Mouse (Mus musculus): Measurements from ENCODE around the gene Fam120b. TPM values are rescaled to one million over a fixed set of nuclear protein-coding genes. Genes with fewer than 3 reads are reported as not detected.

Fam120b gene
- total and polyA plus RNA-seq, 3 experiments, result 9.8 to 10.5 TPM; not detected in 1

DNA sequence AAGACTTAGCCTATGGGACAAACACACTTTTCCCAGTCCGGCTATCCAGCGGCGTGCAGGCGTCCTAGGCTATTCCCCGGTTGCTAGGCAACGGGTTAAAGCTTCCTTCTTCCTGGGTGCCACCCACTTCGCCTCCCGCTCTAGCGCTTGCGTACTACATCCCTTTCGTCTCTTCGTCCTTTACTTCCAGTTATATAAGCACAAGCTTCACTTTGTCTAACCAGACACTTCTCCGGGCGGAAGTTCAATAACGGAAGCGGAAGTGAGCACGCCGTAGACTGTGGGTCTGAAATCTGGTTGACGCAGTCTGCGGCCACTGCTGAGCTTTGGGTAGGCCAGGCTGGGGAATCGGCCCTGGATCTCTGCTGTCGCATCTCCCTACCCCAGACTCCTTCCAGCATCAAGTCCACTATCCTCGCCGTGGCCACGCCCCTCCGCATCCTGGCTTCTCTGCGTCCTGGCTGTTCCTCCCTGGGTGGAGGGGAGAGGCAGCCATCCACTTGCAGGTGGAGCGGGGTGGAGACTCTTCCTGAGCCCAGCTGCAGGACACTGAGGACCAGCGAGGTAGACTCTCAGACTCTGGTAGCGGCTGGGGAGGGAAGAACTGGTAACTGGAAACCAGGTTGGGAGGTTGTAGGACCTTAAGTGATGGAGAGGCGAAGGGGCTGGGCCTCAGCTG, at the start of gene Fam120b (continued):
- no peak for TF ChIP-seq MAFK (IDR thresholded peaks at IDR 0.05; ENCODE audit: borderline replicate concordance, low read depth, low read length)
- peak; percentile 85 for TF ChIP-seq NRF1 (IDR thresholded peaks at IDR 0.05; ENCODE audit: insufficient read depth, low read depth, low read length, poor library complexity, severe bottlenecking)
- no peak for TF ChIP-seq MYB (IDR thresholded peaks at IDR 0.05; ENCODE audit: low read depth, low read length)

DNA sequence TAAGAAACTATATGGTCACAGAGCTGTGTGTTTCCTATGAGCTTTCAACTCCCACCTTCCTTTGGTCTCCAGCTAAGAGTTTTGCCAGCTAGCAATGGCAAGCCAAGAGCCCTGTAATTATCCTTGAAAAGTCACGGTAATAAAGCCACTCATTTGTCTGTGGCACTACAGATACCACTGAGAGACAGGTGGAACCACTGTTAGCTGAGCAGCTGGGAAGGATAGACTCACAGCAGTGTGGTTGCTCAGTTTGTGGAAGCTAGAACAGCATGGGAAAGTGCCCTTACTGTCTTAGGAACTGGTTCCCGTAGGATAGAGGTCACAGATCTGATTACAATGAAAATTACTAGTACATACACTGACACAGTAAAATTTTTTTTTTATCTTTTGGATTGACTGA, 45.9 kb upstream of the Fam120b start:
- TF ChIP-seq SMC3 (IDR thresholded peaks at IDR 0.05; ENCODE audit: low read depth, low read length) (no peak), POLR2AphosphoS2 (IDR thresholded peaks at IDR 0.05; ENCODE audit: low read length) (no peak), TAL1 (IDR thresholded peaks at IDR 0.05; ENCODE audit: low read length) (no peak), USF1 (IDR thresholded peaks at IDR 0.05; ENCODE audit: low read depth, low read length) (no peak), HCFC1 (IDR thresholded peaks at IDR 0.05; ENCODE audit: low read depth, low read length) (no peak), RAD21 (IDR thresholded peaks at IDR 0.05; ENCODE audit: low read depth, low read length) (no peak), EP300 (IDR thresholded peaks at IDR 0.05; ENCODE audit: low read depth in 1 of 2, low read length in 2 of 2) (no peak), CHD2 (IDR thresholded peaks at IDR 0.05; ENCODE audit: low read length) (no peak), E2F4 (IDR thresholded peaks at IDR 0.05; ENCODE audit: borderline replicate concordance, low read depth, low read length) (no peak), JUND (IDR thresholded peaks at IDR 0.05; ENCODE audit: low read depth, low read length) (no peak), MXI1 (IDR thresholded peaks at IDR 0.05; ENCODE audit: low read depth, low read length) (no peak), POLR2AphosphoS5 (IDR thresholded peaks at IDR 0.05; ENCODE audit: borderline replicate concordance, low read depth, low read length) (no peak), ETS1 (IDR thresholded peaks at IDR 0.05; ENCODE audit: low read depth, low read length) (no peak), SIN3A (IDR thresholded peaks at IDR 0.05; ENCODE audit: low read length) (no peak), KAT2A (conservative IDR thresholded peaks at IDR 0.05; ENCODE audit: low read depth, low read length) (no peak), MAZ (IDR thresholded peaks at IDR 0.05; ENCODE audit: low read depth, low read length) (no peak), RCOR1 (IDR thresholded peaks at IDR 0.05; ENCODE audit: low read depth, low read length) (no peak), MEF2A (IDR thresholded peaks at IDR 0.05; ENCODE audit: extremely low read depth, insufficient replicate concordance, low read depth, low read length, poor library complexity, severe bottlenecking) (no peak), NRF1 (IDR thresholded peaks at IDR 0.05; ENCODE audit: insufficient read depth, low read depth, low read length, poor library complexity, severe bottlenecking) (no peak)
- Histone ChIP-seq H3K27ac (ENCODE audit: control insufficient read depth, low read depth, low read length) (no peak overlapping the region), H3K36me3 (ENCODE audit: control insufficient read depth in 1 of 2, insufficient read depth in 2 of 2, low read length in 2 of 2) (no peaks in the 10 kb centered on the region), H3K4me3 (ENCODE audit: control insufficient read depth in 1 of 2, insufficient read depth in 1 of 2, low read depth in 2 of 2, low read length in 2 of 2) (no peak overlapping the region), H3K9me3 (replicated peaks; ENCODE audit: insufficient read depth, low read length) (no peaks in the 10 kb centered on the region), H3K79me2 (ENCODE audit: control insufficient read depth, insufficient read depth, low read length, poor library complexity) (no peaks in the 10 kb centered on the region), H3K27me3 (ENCODE audit: control insufficient read depth in 1 of 2, insufficient read depth in 2 of 2, low read length in 2 of 2) (peaks cover 0 to 3% of the 10 kb centered on the region in 2 experiments; a peak in 3 of 4 replicates), H3K4me1 (ENCODE audit: control insufficient read depth in 1 of 2, insufficient read depth in 2 of 2, low read length in 2 of 2) (no peaks in the 10 kb centered on the region), H3K9ac (ENCODE audit: control insufficient read depth, low read depth, low read length, poor library complexity, severe bottlenecking) (no peak overlapping the region)
- no peak for DNase-seq (ENCODE audit: low read depth, low spot score)

Measured in MEL (cell line).